Mouse (Mus musculus): ENCODE results near the gene Cdkal1.

GRCm38 (mm10) chr13:29804034-29804433, 51.4 kb downstream of the Cdkal1 start:
- TF ChIP-seq CTCF (IDR thresholded peaks at IDR 0.05; ENCODE audit: low read depth) (no peak), EP300 (IDR thresholded peaks at IDR 0.05; ENCODE audit: low read depth) (no peak)

All from liver, postnatal 0 days (tissue).